Mouse (Mus musculus): Measurements from ENCODE around the gene A930018P22Rik. TPM values are rescaled to one million over a fixed set of nuclear protein-coding genes. Genes with fewer than 3 reads are reported as not detected.

A930018P22Rik gene
- polyA plus RNA-seq, 1 experiment from 2014 or later: 0.47 TPM

GRCm38 (mm10) chr2:104173431-104173830, 50.9 kb downstream of the A930018P22Rik start:
- Histone ChIP-seq H3K4me3 (ENCODE audit: low read depth, low read length) (no peak overlapping the region), H3K36me3 (ENCODE audit: control insufficient read depth, insufficient read depth, low read length) (no peaks in the 10 kb centered on the region), H3K4me1 (replicated peaks; ENCODE audit: control insufficient read depth, insufficient read depth) (0 out of 2 replicates have a peak, but pooled peaks cover 2% of the 10 kb centered on the region), H3K9me3 (ENCODE audit: control insufficient read depth, low read length) (no peaks in the 10 kb centered on the region), H3K4me2 (replicated peaks; ENCODE audit: low read depth) (no peak overlapping the region), H3K9ac (ENCODE audit: low read length) (no peak overlapping the region), H3K27ac (replicated peaks) (no peak overlapping the region), H3K27me3 (ENCODE audit: control insufficient read depth, insufficient read depth, low read length) (no peaks in the 10 kb centered on the region)
- WGBS: 78% methylated on average over 3 of the region's 3 CpGs
- ATAC-seq (ENCODE audit: low FRiP score, low TSS enrichment) (no peak), DNase-seq (ENCODE audit: low spot score) (no peak)
- TF ChIP-seq EP300 (optimal IDR thresholded peaks at IDR 0.05): no peak
- TF ChIP-seq CTCF (IDR thresholded peaks at IDR 0.05; ENCODE audit: low read depth): no peak

Other genes starting within 250 kb of the A930018P22Rik start
- 10.6 and 11.1 TPM in 2 replicates for gene Lmo2, start 164.8 kb upstream of the A930018P22Rik start, polyA plus RNA-seq (2015; fragmentation: Nextera tagmentation; extraction: Ambion mirVana)
- 38.4 and 39.4 TPM in 2 replicates for gene Fbxo3, start 95.0 kb upstream of the A930018P22Rik start, polyA plus RNA-seq (2015; fragmentation: Nextera tagmentation; extraction: Ambion mirVana)
- 0.80 and 1.0 TPM in 2 replicates for gene 4931422A03Rik, start 94.4 kb upstream of the A930018P22Rik start, polyA plus RNA-seq (2015; fragmentation: Nextera tagmentation; extraction: Ambion mirVana)
- gene Gm10912, start 56.9 kb upstream of the A930018P22Rik start, polyA plus RNA-seq (2015; fragmentation: Nextera tagmentation; extraction: Ambion mirVana): not detected in 2 replicates
- gene Gm10799, start 54.2 kb upstream of the A930018P22Rik start, polyA plus RNA-seq (2015; fragmentation: Nextera tagmentation; extraction: Ambion mirVana): not detected in 2 replicates
- 5.5 and 6.4 TPM in 2 replicates for gene Cd59b, start 52.9 kb upstream of the A930018P22Rik start, polyA plus RNA-seq (2015; fragmentation: Nextera tagmentation; extraction: Ambion mirVana)
- 58.4 and 59.6 TPM in 2 replicates for gene Cd59a, start 27.0 kb upstream of the A930018P22Rik start, polyA plus RNA-seq (2015; fragmentation: Nextera tagmentation; extraction: Ambion mirVana)